Mouse (Mus musculus) kidney, postnatal 0 days (tissue): ENCODE measurements around the gene R3hcc1l. TPM values are rescaled to one million over a fixed set of nuclear protein-coding genes. Genes with fewer than 3 reads are reported as not detected.

Source experiments
- ATAC-seq: fragments of 200-750 bp; cut with Nextera tagmentation; replicated peaks from 2 replicates; pipeline ENCODE4 v1.8.0; 2017; ENCODE audit warnings: low read depth, moderate number of reproducible peaks, moderate TSS enrichment, moderate library complexity; ENCODE audit not compliant: low FRiP score
- DNase-seq: peaks from one replicate; pipeline ENCODE4 v3.0.0-alpha.2; 2016; ENCODE audit warnings: low spot score
- H3K27ac ChIP-seq: fragments of 300-500 bp; sonication (generic); 2 replicates; pipeline ENCODE4 v1.5.1; 2014; ENCODE audit warnings: mild to moderate bottlenecking
- H3K27me3 ChIP-seq: fragments of 300-500 bp; sonication (generic); 2 replicates; pipeline ENCODE4 v1.6.1; 2014; ENCODE audit warnings: low read length, mixed read lengths; ENCODE audit not compliant: insufficient read depth
- H3K36me3 ChIP-seq: fragments of 300-500 bp; sonication (generic); 2 replicates; pipeline ENCODE4 v1.6.1; 2014; ENCODE audit warnings: low read length, mixed read lengths; ENCODE audit not compliant: insufficient read depth
- H3K4me1 ChIP-seq: fragments of 300-500 bp; sonication (generic); replicated peaks from 2 replicates; pipeline ENCODE4 v1.6.1; 2014; ENCODE audit warnings: antibody characterized with exemption, low read length, mixed read lengths; ENCODE audit not compliant: insufficient read depth
- H3K4me2 ChIP-seq: fragments of 300-500 bp; sonication (generic); 2 replicates; pipeline ENCODE4 v1.6.1; 2014; ENCODE audit warnings: mild to moderate bottlenecking, low read length, moderate library complexity, mixed read lengths
- H3K4me3 ChIP-seq: fragments of 300-500 bp; sonication (generic); replicated peaks from 2 replicates; pipeline ENCODE4 v1.5.1; 2014; ENCODE audit warnings: low read depth, low read length
- H3K9ac ChIP-seq: fragments of 300-500 bp; sonication (generic); 2 replicates; pipeline ENCODE4 v1.6.1; 2014; ENCODE audit warnings: low read depth, low read length
- H3K9me3 ChIP-seq: fragments of 300-500 bp; sonication (generic); replicated peaks from 2 replicates; pipeline ENCODE4 v1.6.1; 2016; ENCODE audit warnings: low read length, inconsistent platforms, mixed read lengths
- CTCF ChIP-seq: IDR thresholded peaks from 2 replicates; pipeline ENCODE4 v1.5.1; 2016; ENCODE audit warnings: antibody characterized with exemption, low read depth, mild to moderate bottlenecking, moderate library complexity
- WGBS: fragments of 180-500 bp; shearing (Covaris S2); extraction: QIAGEN DNeasy Blood & Tissue Kit; methylation state at CpG from one replicate; pipeline ENCODE4 v1.1.7; 2014; 5-methylcytosine and 5-hydroxymethylcytosine counted together
- polyA plus RNA-seq: library from polyadenylated mRNA; unstranded; fragments of >200 nt; fragmentation: Nextera tagmentation; extraction: Ambion mirVana; gene quantifications from 2 replicates; pipeline ENCODE4 v1.2.1, GENCODE M21; 2015

The R3hcc1l gene
- polyA plus RNA-seq, 1 experiment from 2014 or later: 20.1 TPM

GRCm38 (mm10) chr19:42638604-42639481 lies 120.3 kb downstream of the R3hcc1l start:
- ATAC-seq: no peak
- peak; percentile 36 for DNase-seq
- Histone ChIP-seq H3K27ac (0 out of 2 replicates have a peak overlapping the region, but pooled peaks have one; percentile 1), H3K4me2 (no peak overlapping the region), H3K36me3 (no peaks in the 10 kb centered on the region), H3K4me1 (peaks cover 8% of the 10 kb centered on the region; the same call in 1 of the 2 replicates), H3K9me3 (no peaks in the 10 kb centered on the region), H3K27me3 (no peaks in the 10 kb centered on the region), H3K4me3 (no peak overlapping the region), H3K9ac (no peak overlapping the region)
- WGBS: 14% methylated on average over 8 of the region's 8 CpGs
- TF ChIP-seq CTCF: no peak

GRCm38 (mm10) chr19:42639544-42639943 lies 121.0 kb downstream of the R3hcc1l start:
- no peak overlapping the region for H3K27ac ChIP-seq
- no peak for DNase-seq
- no peak for ATAC-seq
- H3K9me3 ChIP-seq: no peaks in the 10 kb centered on the region
- no peaks in the 10 kb centered on the region for H3K36me3 ChIP-seq
- peaks cover 8% of the 10 kb centered on the region; the same call in 1 of the 2 replicates for H3K4me1 ChIP-seq
- WGBS: 42% methylated on average over 8 of the region's 8 CpGs
- no peak for TF ChIP-seq CTCF
- no peak overlapping the region for H3K4me3 ChIP-seq
- H3K27me3 ChIP-seq: no peaks in the 10 kb centered on the region
- H3K4me2 ChIP-seq: no peak overlapping the region
- H3K9ac ChIP-seq: no peak overlapping the region

- Histone ChIP-seq H3K9me3 (no peaks in the 10 kb centered on the region), H3K4me3 (no peak overlapping the region), H3K27me3 (no peaks in the 10 kb centered on the region), H3K9ac (no peak overlapping the region), H3K4me2 (no peak overlapping the region), H3K4me1 (peaks cover 8% of the 10 kb centered on the region; the same call in 1 of the 2 replicates), H3K27ac (no peak overlapping the region), H3K36me3 (no peaks in the 10 kb centered on the region)
- TF ChIP-seq CTCF: no peak
- WGBS: 70% methylated on average over 9 of the region's 9 CpGs
- ATAC-seq (no peak), DNase-seq (no peak)
These were observed 121.7 kb downstream of the R3hcc1l start for GRCm38 (mm10) chr19:42640211-42640610.

Other genes starting within 250 kb of the R3hcc1l start
- gene Crtac1, start 87.0 kb upstream of the R3hcc1l start, polyA plus RNA-seq: 2.6 and 3.5 TPM in 2 replicates
- gene Loxl4, start 94.1 kb downstream of the R3hcc1l start, polyA plus RNA-seq: 1.2 and 1.5 TPM in 2 replicates
- 11.0 and 14.2 TPM in 2 replicates for gene Pyroxd2, start 234.0 kb downstream of the R3hcc1l start, polyA plus RNA-seq